Comparison of ENCODE assay signal across 8 mouse cellular contexts in the genomic region with DNA sequence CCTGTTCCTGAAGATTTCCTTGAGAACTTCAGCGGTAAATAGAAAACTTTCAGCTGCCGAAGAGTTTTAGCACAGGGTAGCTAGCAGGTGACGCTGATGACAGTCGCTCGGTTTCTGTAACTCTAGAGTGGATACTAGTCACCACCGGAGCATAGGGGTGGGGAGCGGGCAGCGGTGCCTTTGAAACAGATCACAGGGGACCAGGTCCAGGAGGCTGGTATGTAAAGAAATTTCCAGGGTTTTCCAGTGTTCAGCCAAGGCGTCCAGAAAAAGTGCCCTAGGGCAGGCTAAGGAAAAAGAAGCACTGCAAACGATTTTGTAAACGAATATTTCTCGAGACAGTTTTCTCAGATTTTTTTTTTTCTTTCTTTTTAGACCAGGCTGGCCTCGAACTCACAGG. TPM values are rescaled to one million over a fixed set of nuclear protein-coding genes. Genes with fewer than 3 reads are reported as not detected.
DNase-seq lines count a peak whose midpoint lies in the region; ATAC-seq and TF ChIP-seq lines count a peak whose summit lies in the region.

Gene Cnot11, plus strand, starts transcription at position 162 of the 400 bp plus-strand sequence.

- ATAC-seq in lung, embryonic 14.5 days (ENCODE audit: insufficient read depth), result no peak
- ATAC-seq in common myeloid progenitor, adult 5-6 weeks (replicated peaks; ENCODE audit: low read depth, poor library complexity, severe bottlenecking), result no peak
- ATAC-seq in midbrain, embryonic 14.5 days (ENCODE audit: low FRiP score, low TSS enrichment), result no peak

- peak within 1 kb of the TSS; percentile 85 for H3K4me2 ChIP-seq in lung, embryonic 14.5 days
- H3K4me2 ChIP-seq in midbrain, embryonic 14.5 days (ENCODE audit: low read length), result peak within 1 kb of the TSS; percentile 78

- 27% methylated on average over 13 of the region's 13 CpGs for WGBS in lung, embryonic 14.5 days
- WGBS in heart, embryonic 10.5 days, result 35% methylated on average over 13 of the region's 13 CpGs
- 35% methylated on average over 13 of the region's 13 CpGs for WGBS in midbrain, embryonic 14.5 days

- H3K9me3 ChIP-seq in lung, embryonic 14.5 days (ENCODE audit: low read depth, low read length), result no peaks in the 10 kb centered on the region
- H3K9me3 ChIP-seq in heart, embryonic 10.5 days, result no peaks in the 10 kb centered on the region
- H3K9me3 ChIP-seq in midbrain, embryonic 14.5 days (ENCODE audit: control insufficient read depth, low read length), result no peaks in the 10 kb centered on the region

- peaks cover 21% of the 10 kb centered on the region for H3K36me3 ChIP-seq in lung, embryonic 14.5 days (ENCODE audit: insufficient read depth)
- peaks cover 24% of the 10 kb centered on the region for H3K36me3 ChIP-seq in heart, embryonic 10.5 days
- peaks cover 20% of the 10 kb centered on the region for H3K36me3 ChIP-seq in midbrain, embryonic 14.5 days (ENCODE audit: control insufficient read depth, insufficient read depth, low read length)

- H3K4me1 ChIP-seq in lung, embryonic 14.5 days (ENCODE audit: insufficient read depth), result 0 out of 2 replicates have a peak, but pooled peaks cover 7% of the 10 kb centered on the region
- H3K4me1 ChIP-seq in heart, embryonic 10.5 days, result peaks cover 11% of the 10 kb centered on the region
- H3K4me1 ChIP-seq in midbrain, embryonic 14.5 days (ENCODE audit: control insufficient read depth, insufficient read depth, low read length), result peaks cover 16% of the 10 kb centered on the region

- H3K4me3 ChIP-seq in lung, embryonic 14.5 days (ENCODE audit: low read depth, low read length), result peak within 1 kb of the TSS; percentile 95
- peak within 1 kb of the TSS; percentile 97 for H3K4me3 ChIP-seq in heart, embryonic 10.5 days
- H3K4me3 ChIP-seq in midbrain, embryonic 14.5 days (replicated peaks; ENCODE audit: low read depth, low read length), result peak within 1 kb of the TSS; percentile 88

- no peak for DNase-seq in lung, embryonic 14.5 days
- no peak for DNase-seq in lung, postnatal 14 days
- peak; percentile 60 for DNase-seq in heart, embryonic 10.5 days (ENCODE audit: low spot score)
- DNase-seq in layer of hippocampus, postnatal 25 days (ENCODE audit: extremely low spot score in 1 of 2, low spot score in 1 of 2), result no peak
- no peak for DNase-seq in midbrain, embryonic 14.5 days
- no peak for DNase-seq in spleen, postnatal 36 days (ENCODE audit: low spot score in 2 of 2)
- DNase-seq in lung, postnatal 10 days, result no peak

- TF ChIP-seq CTCF in lung, embryonic 14.5 days (IDR thresholded peaks at IDR 0.05; ENCODE audit: low read depth), result no peak

- peak within 1 kb of the TSS; percentile 88 for H3K27ac ChIP-seq in lung, embryonic 14.5 days (ENCODE audit: low read depth)
- H3K27ac ChIP-seq in heart, embryonic 10.5 days, result peak within 1 kb of the TSS; percentile 97
- H3K27ac ChIP-seq in midbrain, embryonic 14.5 days (replicated peaks; ENCODE audit: low read depth, low read length), result peak within 1 kb of the TSS; percentile 91

- peak within 1 kb of the TSS; percentile 91 for H3K9ac ChIP-seq in lung, embryonic 14.5 days
- H3K9ac ChIP-seq in midbrain, embryonic 14.5 days (replicated peaks; ENCODE audit: low read length), result peak within 1 kb of the TSS; percentile 93

- no peaks in the 10 kb centered on the region for H3K27me3 ChIP-seq in lung, embryonic 14.5 days (ENCODE audit: insufficient read depth, low read length)
- H3K27me3 ChIP-seq in heart, embryonic 10.5 days (ENCODE audit: insufficient read depth, poor library complexity, severe bottlenecking), result no peaks in the 10 kb centered on the region
- no peaks in the 10 kb centered on the region for H3K27me3 ChIP-seq in midbrain, embryonic 14.5 days (ENCODE audit: control insufficient read depth, insufficient read depth, low read length)

RNA-seq across cellular contexts. Expression of gene Cnot11, which starts in this region (rescaled TPM):
- polyA plus RNA-seq in lung, embryonic 14.5 days (2014; fragmentation: Nextera tagmentation; extraction: Ambion mirVana), result 26.8 and 29.0 TPM in 2 replicates
- total RNA-seq in common myeloid progenitor, adult 5-6 weeks (2017), result 24.2 and 30.9 TPM in 2 replicates
- 20.1 and 27.7 TPM in 2 replicates for polyA plus RNA-seq in heart, embryonic 10.5 days (2016; fragmentation: Nextera tagmentation; extraction: Ambion mirVana)
- 10 to 100 TPM; 22.0 to 22.9 TPM for total RNA-seq in layer of hippocampus, postnatal 25 days (2021)
- polyA plus RNA-seq in midbrain, embryonic 14.5 days (2014; fragmentation: Nextera tagmentation; extraction: Ambion mirVana), result 16.9 and 21.0 TPM in 2 replicates
